Mouse (Mus musculus): ENCODE results near the gene Ehbp1.

Gene Ehbp1

GRCm38 (mm10) chr11:22196776-22197175, 145.3 kb downstream of the Ehbp1 start:
- DNase-seq (ENCODE audit: low read depth, low spot score): no peak

- no peak for DNase-seq (ENCODE audit: low read depth, low spot score)
These were observed 147.5 kb downstream of the Ehbp1 start for GRCm38 (mm10) chr11:22194607-22195006.

- no peak for DNase-seq (ENCODE audit: low read depth, low spot score)
These were observed 151.5 kb downstream of the Ehbp1 start for GRCm38 (mm10) chr11:22190576-22190975.

- no peak for DNase-seq (ENCODE audit: low read depth, low spot score)
These were observed 152.1 kb downstream of the Ehbp1 start for GRCm38 (mm10) chr11:22189970-22190369.

GRCm38 (mm10) chr11:22181530-22182501, 160.3 kb downstream of the Ehbp1 start:
- DNase-seq (ENCODE audit: low read depth, low spot score): no peak

GRCm38 (mm10) chr11:22180146-22180545, 161.9 kb downstream of the Ehbp1 start:
- no peak for DNase-seq (ENCODE audit: low read depth, low spot score)

GRCm38 (mm10) chr11:22178569-22178968, 163.5 kb downstream of the Ehbp1 start:
- DNase-seq (ENCODE audit: low read depth, low spot score): no peak

- no peak for DNase-seq (ENCODE audit: low read depth, low spot score)
These were observed 167.8 kb downstream of the Ehbp1 start for GRCm38 (mm10) chr11:22174311-22174710.

GRCm38 (mm10) chr11:22170962-22171638, 171.0 kb downstream of the Ehbp1 start:
- DNase-seq (ENCODE audit: low read depth, low spot score): no peak

GRCm38 (mm10) chr11:22157882-22158281, 184.2 kb downstream of the Ehbp1 start:
- DNase-seq (ENCODE audit: low read depth, low spot score): no peak

- DNase-seq (ENCODE audit: low read depth, low spot score): no peak
These were observed 185.9 kb downstream of the Ehbp1 start for GRCm38 (mm10) chr11:22156182-22156581.

- no peak for DNase-seq (ENCODE audit: low read depth, low spot score)
These were observed 186.6 kb downstream of the Ehbp1 start for GRCm38 (mm10) chr11:22155366-22156095.

GRCm38 (mm10) chr11:22154501-22155294, 187.4 kb downstream of the Ehbp1 start:
- no peak for DNase-seq (ENCODE audit: low read depth, low spot score)

- DNase-seq (ENCODE audit: low read depth, low spot score): no peak
These were observed 201.4 kb downstream of the Ehbp1 start for GRCm38 (mm10) chr11:22140737-22141136.

GRCm38 (mm10) chr11:22138466-22138865, 203.6 kb downstream of the Ehbp1 start:
- no peak for DNase-seq (ENCODE audit: low read depth, low spot score)

GRCm38 (mm10) chr11:22125188-22125587, 216.9 kb downstream of the Ehbp1 start:
- DNase-seq (ENCODE audit: low read depth, low spot score): no peak

GRCm38 (mm10) chr11:22118853-22119252, 223.2 kb downstream of the Ehbp1 start:
- DNase-seq (ENCODE audit: low read depth, low spot score): no peak

- no peak for DNase-seq (ENCODE audit: low read depth, low spot score)
These were observed 229.9 kb downstream of the Ehbp1 start for GRCm38 (mm10) chr11:22112161-22112560.

GRCm38 (mm10) chr11:22089346-22089745, 252.7 kb downstream of the Ehbp1 start:
- no peak for DNase-seq (ENCODE audit: low read depth, low spot score)

GRCm38 (mm10) chr11:22063352-22063751, 278.7 kb downstream of the Ehbp1 start:
- DNase-seq (ENCODE audit: low read depth, low spot score): no peak

GRCm38 (mm10) chr11:22061660-22062059, 280.4 kb downstream of the Ehbp1 start:
- no peak for DNase-seq (ENCODE audit: low read depth, low spot score)
